Mouse (Mus musculus) left cerebral cortex, postnatal 14 days (tissue): ENCODE data around the gene 9130230L23Rik. TPM values are rescaled to one million over a fixed set of nuclear protein-coding genes. Genes with fewer than 3 reads are reported as not detected.

ENCODE experiments used
- DNase-seq, 2 experiments: peaks; one replicate each; pipeline ENCODE4 v3.0.0; 2021 to 2022; ENCODE audit warnings: low spot score in 2 of 2, mixed read lengths in 1 of 2
- intact Hi-C: fragments of 180-260 bp; cut with DNase I; formaldehyde crosslinking; loops from one replicate; pipeline ENCODE4 v1.15.1; 2025
- long read RNA-seq, 2 experiments: library from polyadenylated mRNA; stranded (forward); transcript quantifications; one replicate each; pipeline ENCODE4 v2.0.0; 2021
- total RNA-seq, 2 experiments: library from RNA; stranded (reverse); gene quantifications; 2 replicates each; pipeline ENCODE4 v1.2.3; 2021

9130230L23Rik gene
- not detected for total RNA-seq
- long read RNA-seq, experiment 1 = 0 reads
- long read RNA-seq, experiment 2 = 0 reads

- no peak for DNase-seq
- intact Hi-C loops = no loop called here
Measured at GRCm38 (mm10) chr5:66004134-66004925, at the start of gene 9130230L23Rik. Gene 9130230L23Rik, minus strand, starts transcription at chr5:66004285.

GRCm38 (mm10) chr5:66052777-66053548 lies 48.9 kb upstream of the 9130230L23Rik start:
- DNase-seq = no peak
- intact Hi-C loops = no loop called here

DNA sequence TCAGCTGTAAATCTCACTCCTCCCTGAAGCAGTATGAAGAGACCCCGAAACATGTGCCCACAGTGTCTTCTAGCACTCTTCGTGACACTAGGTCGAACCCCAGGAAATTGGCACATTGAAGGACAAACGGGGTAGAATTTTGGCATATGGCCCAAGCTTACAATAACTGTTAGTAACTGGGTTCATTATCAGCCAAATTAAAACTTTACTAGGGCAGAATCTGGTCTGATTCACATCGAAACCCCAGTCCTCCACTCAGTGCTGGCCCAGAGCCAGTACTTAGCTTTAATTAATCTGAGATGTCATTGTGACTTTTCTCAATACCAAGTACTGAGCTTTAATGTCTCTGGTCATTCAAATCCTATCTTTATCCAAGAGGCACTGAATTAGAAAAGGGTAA lies 46.8 kb upstream of the 9130230L23Rik start:
- no peak for DNase-seq
- intact Hi-C loops = no loop called here

DNA sequence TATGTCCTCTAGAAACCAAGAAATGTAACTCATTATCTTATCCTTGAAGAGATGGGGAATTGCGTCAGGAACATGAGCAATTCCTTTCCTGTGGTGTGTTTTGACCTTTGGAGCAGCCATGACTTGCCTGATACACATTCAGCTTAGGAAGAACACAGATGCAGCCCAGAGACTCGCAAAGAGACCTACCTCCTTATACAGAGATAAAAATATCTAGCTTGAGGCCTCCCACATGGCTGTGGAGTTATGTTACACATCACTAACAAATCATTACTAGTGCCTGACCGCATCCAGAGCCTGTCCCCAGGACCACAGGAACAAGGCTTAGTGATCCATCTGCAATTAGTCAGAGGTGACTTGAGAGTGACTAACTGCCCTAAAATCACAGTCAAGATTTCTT lies 42.3 kb upstream of the 9130230L23Rik start:
- DNase-seq = no peak
- intact Hi-C loops = no loop called here

- intact Hi-C loops = no loop called here
- no peak for DNase-seq
Measured at GRCm38 (mm10) chr5:66043897-66044296, 39.8 kb upstream of the 9130230L23Rik start.

DNA sequence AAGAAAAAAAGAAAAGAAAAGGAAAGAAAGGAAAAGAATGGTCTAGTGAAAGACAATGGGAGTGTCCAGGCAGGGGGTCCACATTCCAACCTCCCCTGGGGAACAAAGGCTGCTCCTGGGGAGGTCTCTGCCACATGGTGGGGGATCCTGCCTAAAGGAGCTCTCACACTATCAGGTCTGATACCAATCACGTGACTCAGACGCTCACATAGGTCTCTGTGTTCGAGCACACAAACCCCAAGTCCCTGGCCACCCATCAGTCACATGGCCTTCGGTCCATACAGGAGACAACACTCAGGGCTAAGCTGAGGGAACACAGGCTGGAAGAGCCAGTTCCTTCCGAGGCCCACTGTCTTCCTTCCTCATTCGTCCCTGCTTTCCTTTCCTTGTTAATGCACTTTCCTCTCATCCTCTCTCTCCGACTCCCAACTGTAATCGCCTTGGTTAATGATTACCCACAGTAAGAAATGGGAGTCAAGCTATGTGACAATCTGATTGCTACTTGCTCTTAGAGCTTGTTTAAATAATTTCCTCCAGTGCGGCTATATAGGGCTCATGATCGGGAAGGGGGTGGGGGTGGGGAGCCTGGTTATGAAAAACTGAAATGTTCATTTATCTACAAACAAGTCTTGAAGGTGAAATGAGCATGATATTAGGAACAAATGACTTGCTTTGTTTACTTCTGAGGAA lies 38.7 kb upstream of the 9130230L23Rik start:
- no peak for DNase-seq
- intact Hi-C loops = no loop called here

GRCm38 (mm10) chr5:66040744-66041279 lies 36.7 kb upstream of the 9130230L23Rik start:
- intact Hi-C loops = no loop called here
- no peak for DNase-seq

- no peak for DNase-seq
- intact Hi-C loops = no loop called here
Measured at GRCm38 (mm10) chr5:66039813-66040212, 35.7 kb upstream of the 9130230L23Rik start.

GRCm38 (mm10) chr5:66037066-66037465 lies 33.0 kb upstream of the 9130230L23Rik start:
- intact Hi-C loops = no loop called here
- no peak for DNase-seq

GRCm38 (mm10) chr5:66036440-66037054 lies 32.5 kb upstream of the 9130230L23Rik start:
- no peak for DNase-seq
- intact Hi-C loops = no loop called here

- intact Hi-C loops = no loop called here
- DNase-seq = no peak
Measured at GRCm38 (mm10) chr5:66034375-66035195, 30.5 kb upstream of the 9130230L23Rik start.

- no peak for DNase-seq
- intact Hi-C loops = no loop called here
Measured at GRCm38 (mm10) chr5:66032826-66033225, 28.7 kb upstream of the 9130230L23Rik start.

- no peak for DNase-seq
- intact Hi-C loops = no loop called here
Measured at GRCm38 (mm10) chr5:66031699-66032098, 27.6 kb upstream of the 9130230L23Rik start.

DNA sequence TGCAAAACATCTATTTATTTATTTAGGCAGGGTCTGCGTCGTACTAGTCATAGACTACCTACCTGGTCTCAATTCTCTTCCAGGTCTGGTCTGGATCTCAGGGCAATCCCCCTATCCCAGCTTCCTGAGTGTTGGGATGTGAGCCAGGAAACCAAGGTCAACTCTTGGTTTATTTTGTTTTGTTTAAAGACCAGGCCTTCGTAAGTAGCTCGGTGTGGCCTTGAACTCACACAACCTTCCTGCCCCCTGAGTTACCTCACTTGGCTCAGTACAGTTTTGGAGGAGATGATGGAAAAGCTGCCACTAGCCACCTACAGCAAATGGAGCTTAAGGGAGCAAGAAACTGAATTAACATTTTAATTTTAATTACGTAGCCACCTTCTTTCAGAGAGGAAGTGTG lies 24.1 kb upstream of the 9130230L23Rik start:
- no peak for DNase-seq
- intact Hi-C loops = no loop called here

- no peak for DNase-seq
- intact Hi-C loops = no loop called here
Measured at GRCm38 (mm10) chr5:66027206-66027605, 23.1 kb upstream of the 9130230L23Rik start.

GRCm38 (mm10) chr5:66026796-66027195 lies 22.7 kb upstream of the 9130230L23Rik start:
- intact Hi-C loops = no loop called here
- DNase-seq = no peak

GRCm38 (mm10) chr5:66015449-66015961 lies 11.4 kb upstream of the 9130230L23Rik start:
- intact Hi-C loops = no loop called here
- no peak for DNase-seq

DNA sequence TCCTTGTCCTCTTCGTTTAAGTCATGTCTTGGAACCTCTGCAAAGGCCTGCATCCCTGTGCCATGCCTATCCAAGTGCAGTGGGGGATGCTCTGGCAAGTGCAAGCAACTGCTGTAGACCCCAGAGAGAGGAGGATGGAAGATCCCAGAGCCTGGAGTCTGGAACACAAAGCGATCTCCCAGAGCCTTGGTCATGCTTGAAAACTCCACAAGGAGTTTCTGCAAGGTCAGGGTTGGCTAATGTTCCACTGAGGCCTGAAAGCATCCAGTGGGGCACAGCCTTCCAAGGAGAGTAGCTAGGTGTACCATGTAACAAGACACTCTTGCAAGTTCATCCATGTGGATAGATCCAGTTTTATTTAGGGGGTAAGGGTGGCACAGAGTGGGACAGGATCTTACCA lies 10.4 kb upstream of the 9130230L23Rik start:
- DNase-seq = no peak
- intact Hi-C loops = no loop called here
